Mouse (Mus musculus) small intestine, adult 2 months (tissue): ENCODE results near the gene Pithd1. TPM values are rescaled to one million over a fixed set of nuclear protein-coding genes. Genes with fewer than 3 reads are reported as not detected.

Experiments used
- H3K27ac ChIP-seq: fragments of 200-500 bp; 2 replicates; pipeline ENCODE4 v1.5.1; 2012; ENCODE audit warnings: low read depth, low read length, control low read depth, inconsistent platforms; ENCODE audit not compliant: insufficient read depth
- H3K27me3 ChIP-seq: fragments of 200-500 bp; 2 replicates; pipeline ENCODE4 v1.6.1; 2012; ENCODE audit warnings: mild to moderate bottlenecking, moderate library complexity, low read length, inconsistent platforms; ENCODE audit not compliant: control insufficient read depth, insufficient read depth
- H3K36me3 ChIP-seq: fragments of 200-500 bp; 2 replicates; pipeline ENCODE4 v1.6.1; 2012; ENCODE audit warnings: mild to moderate bottlenecking, low read length, control low read depth, inconsistent platforms; ENCODE audit not compliant: control insufficient read depth, insufficient read depth
- H3K4me1 ChIP-seq: fragments of 200-500 bp; 2 replicates; pipeline ENCODE4 v1.6.1; 2012; ENCODE audit warnings: low read length, inconsistent platforms, mixed read lengths; ENCODE audit not compliant: control insufficient read depth, insufficient read depth, insufficient read length
- H3K4me3 ChIP-seq: fragments of 200-500 bp; 2 replicates; pipeline ENCODE4 v1.5.1; 2012; ENCODE audit warnings: low read depth, mild to moderate bottlenecking, control low read depth, inconsistent platforms, low read length, moderate library complexity
- CTCF ChIP-seq: fragments of 200-500 bp; IDR thresholded peaks from 2 replicates; pipeline ENCODE4 v1.5.1; 2012; ENCODE audit warnings: low read depth, mild to moderate bottlenecking, control low read depth, inconsistent platforms, low read length, moderate library complexity, mixed read lengths; ENCODE audit not compliant: insufficient replicate concordance, insufficient read length; ENCODE audit errors: extremely low read depth
- POLR2A ChIP-seq: fragments of 200-500 bp; IDR thresholded peaks from 2 replicates; pipeline ENCODE4 v1.6.1; 2012; ENCODE audit warnings: low read depth, mild to moderate bottlenecking, control low read depth, inconsistent platforms, low read length, moderate library complexity
- WGBS: fragments of 180-500 bp; shearing (Covaris S2); methylation state at CpG from one replicate; pipeline ENCODE4 v1.1.7; 2018; 5-methylcytosine and 5-hydroxymethylcytosine counted together
- polyA plus RNA-seq: library from polyadenylated mRNA; depleted of rRNA; stranded (reverse); fragments of >200 nt; gene quantifications from 2 replicates; pipeline ENCODE4 v1.2.3, GENCODE M21; 2012

Gene Pithd1
- polyA plus RNA-seq, 1 experiment, result 60.0 TPM

GRCm38 (mm10) chr4:136027416-136028131 lies 40.5 kb upstream of the Pithd1 start:
- WGBS, result 83% methylated on average over 8 of the region's 8 CpGs
- H3K4me3 ChIP-seq, result no peak overlapping the region
- peak overlapping the region; percentile 46; the same call in 1 of the 2 replicates for H3K27ac ChIP-seq
- no peaks in the 10 kb centered on the region for H3K27me3 ChIP-seq
- H3K4me1 ChIP-seq, result no peaks in the 10 kb centered on the region; the same call in 1 of the 2 replicates
- TF ChIP-seq CTCF (no peak), POLR2A (no peak)
- H3K36me3 ChIP-seq, result no peaks in the 10 kb centered on the region

- H3K4me3 ChIP-seq, result no peak overlapping the region
- H3K27me3 ChIP-seq, result no peaks in the 10 kb centered on the region
- TF ChIP-seq POLR2A (no peak), CTCF (no peak)
- 81% methylated on average over 1 of the region's 1 CpGs for WGBS
- no peaks in the 10 kb centered on the region for H3K36me3 ChIP-seq
- peaks cover 4% of the 10 kb centered on the region; the same call in 1 of the 2 replicates for H3K4me1 ChIP-seq
- no peak overlapping the region for H3K27ac ChIP-seq
Observed at GRCm38 (mm10) chr4:136025350-136025749, 38.3 kb upstream of the Pithd1 start.

- Histone ChIP-seq H3K27ac (no peak overlapping the region), H3K36me3 (no peaks in the 10 kb centered on the region), H3K27me3 (no peaks in the 10 kb centered on the region), H3K4me1 (peaks cover 4% of the 10 kb centered on the region; the same call in 1 of the 2 replicates), H3K4me3 (no peak overlapping the region)
- no peak for TF ChIP-seq POLR2A
- no peak for TF ChIP-seq CTCF
- 79% methylated on average over 9 of the region's 9 CpGs for WGBS
Observed at GRCm38 (mm10) chr4:136022924-136023323, 35.9 kb upstream of the Pithd1 start.

- Histone ChIP-seq H3K27me3 (no peaks in the 10 kb centered on the region), H3K36me3 (no peaks in the 10 kb centered on the region), H3K4me1 (peaks cover 4% of the 10 kb centered on the region; the same call in 1 of the 2 replicates), H3K4me3 (peak within 1 kb of the TSS; percentile 91), H3K27ac (peak within 1 kb of the TSS; percentile 12)
- peak; percentile 83 for TF ChIP-seq POLR2A
- TF ChIP-seq CTCF, result no peak
- WGBS, result 1% methylated on average over 44 of the region's 48 CpGs
Observed at GRCm38 (mm10) chr4:136021549-136022047, 34.5 kb upstream of the Pithd1 start, which contains the start of gene Eloa. Gene Eloa, minus strand, starts transcription at chr4:136021763.

GRCm38 (mm10) chr4:136020743-136021548 lies 33.9 kb upstream of the Pithd1 start:
- Histone ChIP-seq H3K27ac (peak overlapping the region; percentile 12), H3K4me3 (peak overlapping the region; percentile 91)

GRCm38 (mm10) chr4:136016059-136016602 lies 29.1 kb upstream of the Pithd1 start:
- 59% methylated on average over 3 of the region's 3 CpGs for WGBS
- Histone ChIP-seq H3K36me3 (peaks cover 21% of the 10 kb centered on the region), H3K4me3 (no peak overlapping the region), H3K27ac (no peak overlapping the region), H3K4me1 (peaks cover 4% of the 10 kb centered on the region; the same call in 1 of the 2 replicates), H3K27me3 (no peaks in the 10 kb centered on the region)
- TF ChIP-seq CTCF (no peak), POLR2A (no peak)

More at GRCm38 (mm10) chr4:136020743-136021548, 33.9 kb upstream of the Pithd1 start:
- H3K36me3 ChIP-seq, result no peaks in the 10 kb centered on the region
- 0% methylated on average over 50 of the region's 62 CpGs for WGBS
- H3K27me3 ChIP-seq, result no peaks in the 10 kb centered on the region
- H3K4me1 ChIP-seq, result peaks cover 4% of the 10 kb centered on the region; the same call in 1 of the 2 replicates
- TF ChIP-seq POLR2A, result no peak
- no peak for TF ChIP-seq CTCF
